Mouse (Mus musculus): ENCODE results near the gene Tnni3.

Tnni3 gene

DNA sequence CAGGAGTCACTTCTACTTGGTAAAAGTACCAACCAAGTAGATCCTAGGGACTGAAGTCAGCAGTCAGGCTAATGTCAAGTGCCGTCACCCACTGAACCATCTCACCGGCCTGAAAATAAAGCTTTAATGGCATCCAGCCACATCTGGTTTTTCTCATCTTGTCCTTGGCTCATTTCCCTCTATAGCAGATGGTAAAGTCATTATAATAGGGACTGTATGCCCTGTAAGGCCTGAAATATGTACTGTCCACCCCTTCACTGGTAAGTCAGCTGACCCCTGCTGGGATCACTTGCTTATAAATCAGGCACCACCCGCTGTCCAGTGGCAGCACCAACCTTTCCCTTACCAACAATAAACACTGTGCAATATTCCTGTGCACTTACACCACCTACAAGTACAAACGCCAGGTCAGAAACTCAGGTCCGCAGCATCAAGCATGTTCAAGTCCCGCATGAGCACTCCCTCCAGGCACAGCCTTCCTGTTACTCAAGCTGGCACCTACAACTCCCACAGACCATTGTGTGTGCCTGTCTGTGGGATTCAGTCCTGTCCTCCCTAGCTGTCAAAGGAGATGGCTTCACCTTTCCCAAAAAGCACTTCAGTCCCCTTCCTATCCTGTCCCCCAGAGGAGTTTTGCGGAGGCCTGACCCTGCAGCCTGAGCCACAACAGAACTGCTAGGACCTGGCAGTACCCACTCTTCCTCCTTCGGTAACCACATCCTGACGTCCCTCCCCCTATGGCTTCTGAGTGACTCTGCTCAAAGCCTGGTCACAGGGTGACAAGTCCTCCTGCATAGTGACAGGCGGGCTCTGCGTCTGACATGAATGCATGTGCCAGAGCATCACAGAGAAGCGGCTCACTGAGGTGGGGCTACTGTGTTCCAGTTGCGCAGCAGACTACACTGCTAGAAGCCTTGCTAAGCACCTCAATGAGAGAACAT, 31.5 kb downstream of the Tnni3 start:
- TF ChIP-seq GATA4 (IDR thresholded peaks at IDR 0.05; ENCODE audit: insufficient replicate concordance, low read length): no peak

DNA sequence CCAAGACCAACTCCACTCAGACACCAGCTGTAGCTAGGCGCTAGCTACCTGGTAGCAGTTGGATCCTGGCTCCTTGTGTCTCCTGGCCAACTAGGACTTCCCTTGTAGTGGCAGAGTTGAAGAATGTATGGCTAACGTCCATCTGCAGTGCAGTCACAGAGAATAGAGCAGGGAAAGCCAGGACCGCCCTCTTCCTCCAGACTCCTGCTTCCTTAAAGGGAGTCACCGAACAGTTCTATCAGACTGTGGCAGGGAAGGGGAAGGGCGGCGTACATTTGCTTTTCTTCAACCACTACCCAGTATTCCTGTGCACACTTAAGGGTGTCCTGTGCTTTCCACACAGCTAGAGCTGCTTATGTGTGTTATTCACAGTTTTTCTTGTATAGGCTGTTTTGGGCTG, 32.7 kb downstream of the Tnni3 start:
- TF ChIP-seq GATA4 (IDR thresholded peaks at IDR 0.05; ENCODE audit: insufficient replicate concordance, low read length): no peak

DNA sequence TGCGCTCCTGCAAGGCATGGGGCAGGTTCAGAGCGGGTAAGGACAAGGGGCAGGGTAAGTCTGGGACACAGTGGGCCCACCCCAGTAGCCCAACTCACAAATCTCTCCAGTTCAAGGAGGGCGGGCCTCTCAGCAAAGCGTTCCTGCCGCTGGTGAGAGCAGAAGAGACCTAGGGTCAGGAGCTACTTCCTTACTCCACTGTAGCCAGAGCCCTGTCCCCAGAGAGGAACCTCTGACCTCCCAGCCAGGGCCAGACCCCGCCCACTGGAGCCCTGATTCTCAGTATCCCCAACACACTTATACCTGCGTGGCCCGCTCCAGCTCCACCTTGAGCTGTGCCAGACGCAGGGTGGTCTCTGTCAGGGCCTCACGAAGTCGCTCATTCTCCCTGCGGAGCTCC, 41.7 kb downstream of the Tnni3 start:
- no peak for TF ChIP-seq GATA4 (IDR thresholded peaks at IDR 0.05; ENCODE audit: insufficient replicate concordance, low read length)

DNA sequence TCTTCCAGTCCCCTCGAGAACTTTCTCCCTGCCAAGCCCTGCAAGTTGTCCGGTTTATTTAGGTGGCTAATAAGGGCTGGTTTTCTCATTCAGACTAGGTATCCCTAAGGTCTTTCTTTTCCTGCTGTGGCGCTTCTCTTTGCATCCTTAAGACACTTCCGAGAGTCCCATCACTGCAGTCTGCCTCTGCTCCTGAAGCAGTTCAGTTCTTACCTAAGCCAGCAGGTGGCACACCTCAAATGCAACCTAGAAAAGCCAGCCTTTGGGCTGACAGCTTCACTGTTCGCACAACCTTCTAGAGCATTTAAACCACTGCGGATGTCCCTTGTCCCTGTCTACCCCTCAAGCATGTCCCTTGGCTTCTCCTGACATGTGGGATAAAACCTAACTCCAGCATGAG, 44.4 kb downstream of the Tnni3 start:
- no peak for TF ChIP-seq GATA4 (IDR thresholded peaks at IDR 0.05; ENCODE audit: insufficient replicate concordance, low read length)

DNA sequence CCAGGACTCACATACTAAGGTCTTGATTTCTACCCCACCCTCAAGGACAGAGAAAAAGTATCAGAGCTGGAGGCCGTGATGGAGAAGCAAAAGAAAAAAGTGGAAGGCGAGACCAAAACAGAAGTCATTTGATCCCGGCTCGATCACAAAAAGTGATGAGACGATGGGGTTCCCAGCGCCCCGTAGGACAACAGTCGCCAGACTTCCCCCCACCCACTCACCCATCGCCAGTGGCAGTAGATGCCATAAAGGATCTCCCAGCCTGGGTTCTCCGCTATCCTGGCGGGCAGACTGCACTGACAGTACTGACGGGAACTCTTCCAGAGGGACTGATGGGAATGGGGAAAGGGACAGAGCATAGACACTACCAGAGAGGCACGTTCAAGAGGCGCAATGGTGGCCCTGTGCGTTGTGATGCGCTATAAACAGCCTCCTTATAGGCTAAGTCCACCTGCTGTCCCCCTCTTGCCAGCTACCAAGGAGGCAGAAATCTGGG, 45.2 kb downstream of the Tnni3 start:
- no peak for TF ChIP-seq GATA4 (IDR thresholded peaks at IDR 0.05; ENCODE audit: insufficient replicate concordance, low read length)

DNA sequence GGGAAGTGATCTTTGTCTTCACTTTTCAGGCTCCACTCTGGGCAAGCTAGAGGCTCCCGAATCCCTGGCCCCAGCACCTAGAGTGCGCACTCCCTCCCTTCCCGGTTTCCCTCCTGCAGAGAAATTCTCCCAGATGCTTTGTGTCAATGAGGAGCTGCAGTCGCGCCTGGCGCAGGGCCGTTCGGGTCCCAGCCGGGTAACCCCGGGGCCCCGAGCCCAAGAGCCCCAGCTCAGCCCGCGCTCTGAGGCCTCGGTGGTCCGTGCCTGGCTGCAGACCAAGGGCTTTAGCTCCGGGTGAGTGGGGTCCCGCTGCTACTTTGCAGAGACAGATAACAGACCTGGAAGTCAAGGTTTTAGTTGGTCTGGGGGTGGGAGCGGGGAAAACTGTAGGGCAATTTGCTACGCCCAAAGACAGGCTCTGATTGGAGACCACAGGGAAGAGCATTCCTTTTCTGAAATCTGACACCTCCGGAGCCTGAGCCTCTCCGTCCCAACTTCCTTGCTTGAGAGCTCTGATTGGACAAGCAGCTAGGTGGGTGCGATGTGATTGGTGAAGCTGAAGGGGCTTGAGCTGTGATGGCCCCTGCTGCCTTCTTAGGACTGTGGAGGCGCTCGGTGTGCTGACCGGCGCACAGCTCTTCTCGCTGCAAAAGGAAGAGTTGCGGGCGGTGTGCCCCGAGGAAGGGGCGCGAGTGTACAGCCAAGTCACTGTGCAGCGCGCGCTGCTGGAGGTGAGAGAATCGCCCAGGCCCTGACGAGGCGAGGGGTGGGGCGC, 45.8 kb downstream of the Tnni3 start:
- TF ChIP-seq GATA4 (IDR thresholded peaks at IDR 0.05; ENCODE audit: insufficient replicate concordance, low read length): no peak

DNA sequence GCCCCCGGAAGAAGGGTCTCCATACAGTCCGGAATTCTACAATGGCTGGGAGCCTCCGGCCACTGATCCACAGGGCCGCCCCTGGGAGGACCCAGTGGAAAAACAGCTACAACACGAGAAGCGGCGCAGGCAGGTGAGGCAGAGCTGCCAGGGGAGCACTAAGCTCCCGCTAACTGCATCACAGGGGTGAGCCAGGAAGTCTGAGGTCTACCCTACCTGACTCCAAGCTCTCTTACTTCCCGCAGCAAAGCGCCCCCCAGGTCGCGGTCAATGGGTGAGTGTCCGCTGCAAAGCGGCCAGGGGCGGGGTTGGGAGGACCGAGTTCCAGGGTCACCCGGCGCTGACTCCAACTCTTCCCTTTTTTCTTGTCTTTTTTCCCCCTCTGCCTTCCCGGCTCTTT, 50.1 kb downstream of the Tnni3 start:
- TF ChIP-seq GATA4 (IDR thresholded peaks at IDR 0.05; ENCODE audit: insufficient replicate concordance, low read length): no peak

DNA sequence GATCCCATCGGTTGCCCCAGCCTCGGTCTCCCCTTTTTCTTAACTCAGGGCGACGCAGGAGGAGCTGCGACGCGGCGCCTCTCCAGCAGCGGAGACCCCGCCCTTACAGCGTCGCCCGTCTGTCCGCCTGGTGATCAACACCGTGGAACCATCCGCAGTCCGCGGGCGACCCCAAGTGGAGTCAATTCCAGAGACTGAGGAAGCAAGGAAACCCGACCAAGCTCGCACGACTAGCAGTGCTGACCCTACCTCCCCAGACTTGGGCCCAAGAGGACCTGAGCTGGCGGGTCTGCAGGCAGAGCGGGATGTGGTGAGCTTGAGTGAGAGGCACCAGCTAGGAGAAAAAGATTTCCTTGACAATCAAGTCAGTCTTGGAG, 52.9 kb downstream of the Tnni3 start:
- TF ChIP-seq GATA4 (IDR thresholded peaks at IDR 0.05; ENCODE audit: insufficient replicate concordance, low read length): no peak

DNA sequence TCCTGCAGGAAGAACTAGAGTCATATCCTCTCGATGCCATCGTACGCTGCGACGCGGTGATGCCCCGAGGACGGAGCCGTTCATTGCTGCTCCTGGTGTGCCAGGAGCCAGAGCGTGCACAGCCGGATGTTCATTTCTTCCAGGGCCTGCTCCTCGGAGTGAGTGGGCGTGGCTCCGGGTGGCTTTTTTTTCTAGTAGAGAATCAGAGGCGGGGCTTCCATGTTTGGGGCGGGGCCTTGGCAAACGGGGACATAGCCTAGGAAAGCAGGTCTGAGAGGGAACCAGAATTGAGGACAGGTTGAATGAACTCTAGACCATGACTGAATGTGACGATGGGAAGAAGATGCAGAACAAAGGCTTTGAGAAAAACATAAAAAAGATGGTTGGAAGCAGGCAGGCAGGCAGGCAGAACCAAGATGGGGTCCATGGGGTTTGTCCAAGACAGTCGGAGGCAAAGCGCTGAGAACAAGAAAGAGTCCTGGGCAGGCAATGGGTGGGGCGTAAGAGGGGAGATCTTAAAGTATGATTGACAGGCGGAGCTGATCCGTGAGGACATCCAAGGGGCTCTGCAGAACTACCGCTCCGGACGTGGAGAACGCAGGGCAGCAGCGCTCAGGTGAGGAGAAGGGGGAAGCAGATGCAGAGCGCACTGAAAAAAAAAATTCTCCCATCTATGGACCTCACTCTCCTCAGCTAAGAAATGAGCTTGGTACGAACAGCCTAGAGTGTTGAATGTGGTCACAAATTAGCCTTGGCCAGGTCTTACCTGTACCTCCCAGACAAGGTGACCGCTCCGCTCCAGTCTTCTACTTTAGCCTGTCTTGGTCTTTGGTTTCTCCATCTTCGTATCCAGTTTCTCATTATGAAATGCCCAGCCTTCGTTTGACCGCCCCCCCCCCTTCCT, 53.5 kb downstream of the Tnni3 start:
- TF ChIP-seq GATA4 (IDR thresholded peaks at IDR 0.05; ENCODE audit: insufficient replicate concordance, low read length): no peak
